In genomic region chr10:25387268-25387667, GRCm38 (mm10) we compare ENCODE assay signal across 14 mouse cellular contexts. TPM values are rescaled to one million over a fixed set of nuclear protein-coding genes. Genes with fewer than 3 reads are reported as not detected.
A peak's percentile ranks its signal among the peaks of the same experiment; 100 is the strongest.
DNase-seq lines count a peak whose midpoint lies in the region; ATAC-seq and TF ChIP-seq lines count a peak whose summit lies in the region.
"Had no signal": no experiment of that assay in that cellular context is flagged by ENCODE, and none has a peak within 500 bp of the region (broad histone marks: within the 10 kb centered on the region; RNA-seq: fewer than 3 reads in every experiment).

No protein-coding gene starts in this region.

- peak; percentile 83 for DNase-seq in heart, adult 11 months
- no peak for DNase-seq in heart, postnatal 36 days
- DNase-seq in lung, embryonic 14.5 days: peak; percentile 75
- DNase-seq in lung, postnatal 25 days (ENCODE audit: low spot score): no peak
- DNase-seq in naive thymus-derived CD4-positive, alpha-beta T cell, adult 2 months (ENCODE audit: low read depth): peak; percentile 76
- no peak for DNase-seq in layer of hippocampus, postnatal 10 days (ENCODE audit: low spot score in 2 of 2)
- DNase-seq in Muller cell, postnatal 12 days (ENCODE audit: inconsistent ontology term): no peak
- DNase-seq: cerebellum, postnatal 14 days; gastrocnemius, postnatal 10 days had no signal

- no peak overlapping the region for H3K4me3 ChIP-seq in lung, embryonic 14.5 days (ENCODE audit: low read depth, low read length)
- H3K4me3 ChIP-seq in brown adipose tissue, adult 24 weeks (ENCODE audit: insufficient read depth, low read depth, low read length): no peak overlapping the region
- H3K4me3 ChIP-seq: forebrain, embryonic 15.5 days; hindbrain, embryonic 15.5 days; limb, embryonic 15.5 days had no signal

- no peak for TF ChIP-seq CTCF in lung, embryonic 14.5 days (IDR thresholded peaks at IDR 0.05; ENCODE audit: low read depth)

- peak overlapping the region; percentile 8; the same call in 1 of the 2 replicates for H3K4me2 ChIP-seq in lung, embryonic 14.5 days
- H3K4me2 ChIP-seq: forebrain, embryonic 15.5 days; hindbrain, embryonic 15.5 days; limb, embryonic 15.5 days had no signal

- H3K4me1 ChIP-seq in lung, embryonic 14.5 days (ENCODE audit: insufficient read depth): peaks cover 20% of the 10 kb centered on the region
- peaks cover 17% of the 10 kb centered on the region for H3K4me1 ChIP-seq in brown adipose tissue, adult 24 weeks (ENCODE audit: control insufficient read depth, insufficient read depth, insufficient read length, low read length)
- H3K4me1 ChIP-seq: forebrain, embryonic 15.5 days; hindbrain, embryonic 15.5 days had no signal

- H3K36me3 ChIP-seq in lung, embryonic 14.5 days (ENCODE audit: insufficient read depth): no peaks in the 10 kb centered on the region
- H3K36me3 ChIP-seq: forebrain, embryonic 15.5 days; hindbrain, embryonic 15.5 days; limb, embryonic 15.5 days had no signal

- WGBS in lung, embryonic 14.5 days: 9% methylated on average over 4 of the region's 4 CpGs

- no peaks in the 10 kb centered on the region for H3K9me3 ChIP-seq in lung, embryonic 14.5 days (ENCODE audit: low read depth, low read length)
- H3K9me3 ChIP-seq: forebrain, embryonic 15.5 days; hindbrain, embryonic 15.5 days; limb, embryonic 15.5 days had no signal

- peak overlapping the region; percentile 10 for H3K27ac ChIP-seq in lung, embryonic 14.5 days (ENCODE audit: low read depth)
- peak overlapping the region; percentile 63 for H3K27ac ChIP-seq in brown adipose tissue, adult 24 weeks (replicated peaks; ENCODE audit: low read depth, low read length)
- H3K27ac ChIP-seq: forebrain, embryonic 15.5 days; hindbrain, embryonic 15.5 days had no signal

- intact Hi-C loops in heart, postnatal 36 days (cut with DNase I): no loop called here

- H3K27me3 ChIP-seq in lung, embryonic 14.5 days (ENCODE audit: insufficient read depth, low read length): no peaks in the 10 kb centered on the region
- H3K27me3 ChIP-seq: forebrain, embryonic 15.5 days; hindbrain, embryonic 15.5 days; limb, embryonic 15.5 days had no signal

- peak; percentile 83 for ATAC-seq in lung, embryonic 14.5 days (ENCODE audit: insufficient read depth)
- ATAC-seq: forebrain, embryonic 15.5 days; midbrain, embryonic 16.5 days had no signal

- no peak overlapping the region for H3K9ac ChIP-seq in lung, embryonic 14.5 days
- H3K9ac ChIP-seq: forebrain, embryonic 15.5 days; hindbrain, embryonic 15.5 days; limb, embryonic 15.5 days had no signal

RNA-seq across cellular contexts. Expression of gene Epb41l2, which starts 27.7 kb away (rescaled TPM):
- 10 to 100 TPM; 42.0 to 55.8 TPM for total RNA-seq in heart, postnatal 36 days (2021)
- polyA plus RNA-seq in lung, embryonic 14.5 days (2014; fragmentation: Nextera tagmentation; extraction: Ambion mirVana): 104 and 105 TPM in 2 replicates
- polyA plus RNA-seq in brown adipose tissue, adult 24 weeks (2012; ENCODE audit: insufficient read depth, insufficient read length, missing spikeins): 148 and 170 TPM in 2 replicates
- total RNA-seq in layer of hippocampus, postnatal 10 days (2021): 100 to 1,000 TPM; 145 to 153 TPM

Comparison
In these comparisons a context has a peak if more than half of its experiments do, and no peak if none do; other contexts are left out.
1. DNase-seq: peak in heart, adult 11 months (single experiment), lung, embryonic 14.5 days (single experiment) and naive thymus-derived CD4-positive, alpha-beta T cell, adult 2 months (single experiment); none in heart, postnatal 36 days (0 of 2), lung, postnatal 25 days (single experiment), layer of hippocampus, postnatal 10 days (0 of 2) and Muller cell, postnatal 12 days (single experiment).